Mouse (Mus musculus): ENCODE measurements at regions not wholly inside any gene's neighbourhood (a gene's known extent, or its start where the extent isn't known, plus 50 kb on each side); places are given as distances from the start of the nearest gene placed in this dataset.

GRCm38 (mm10) chr15:93713428-93713827 is 117.7 kb upstream of the Prickle1 start:
- no peak for TF ChIP-seq POLR2A (IDR thresholded peaks at IDR 0.05; ENCODE audit: borderline replicate concordance, extremely low read depth, insufficient read depth, insufficient read length, poor library complexity, severe bottlenecking)
- TF ChIP-seq CTCF (IDR thresholded peaks at IDR 0.05; ENCODE audit: borderline replicate concordance, extremely low read depth, insufficient read depth, insufficient read length) = no peak
